Mouse (Mus musculus) stomach, embryonic 14.5 days (tissue): ENCODE data around the gene Ntrk3. TPM values are rescaled to one million over a fixed set of nuclear protein-coding genes. Genes with fewer than 3 reads are reported as not detected.

ENCODE experiments used
- ATAC-seq: fragments of 200-750 bp; cut with Nextera tagmentation; 2 replicates; pipeline ENCODE4 v1.8.0; 2017; ENCODE audit warnings: low read depth, moderate TSS enrichment; ENCODE audit not compliant: insufficient number of reproducible peaks, insufficient read depth, low FRiP score
- H3K27ac ChIP-seq: fragments of 300-500 bp; sonication (generic); 2 replicates; pipeline ENCODE4 v1.5.1; 2014; ENCODE audit warnings: mild to moderate bottlenecking, low read length, moderate library complexity, mixed read lengths
- H3K27me3 ChIP-seq: fragments of 300-500 bp; sonication (generic); 2 replicates; pipeline ENCODE4 v1.6.1; 2014; ENCODE audit warnings: low read length, control low read depth, mixed read lengths; ENCODE audit not compliant: control insufficient read depth, insufficient read depth
- H3K36me3 ChIP-seq: fragments of 300-500 bp; sonication (generic); 2 replicates; pipeline ENCODE4 v1.6.1; 2014; ENCODE audit warnings: mild to moderate bottlenecking, control low read depth, low read length, moderate library complexity, mixed read lengths; ENCODE audit not compliant: control insufficient read depth, insufficient read depth
- H3K4me1 ChIP-seq: fragments of 300-500 bp; sonication (generic); 2 replicates; pipeline ENCODE4 v1.6.1; 2014; ENCODE audit warnings: low read length, control low read depth, mixed read lengths; ENCODE audit not compliant: control insufficient read depth, insufficient read depth
- H3K4me2 ChIP-seq: fragments of 300-500 bp; sonication (generic); replicated peaks from 2 replicates; pipeline ENCODE4 v1.6.1; 2014; ENCODE audit warnings: low read depth, low read length, control low read depth
- H3K4me3 ChIP-seq: fragments of 300-500 bp; sonication (generic); 2 replicates; pipeline ENCODE4 v1.5.1; 2014; ENCODE audit warnings: low read depth, low read length, control low read depth
- H3K9ac ChIP-seq: fragments of 300-500 bp; sonication (generic); replicated peaks from 2 replicates; pipeline ENCODE4 v1.6.1; 2014; ENCODE audit warnings: low read depth, mild to moderate bottlenecking, control low read depth, low read length, moderate library complexity, mixed read lengths
- H3K9me3 ChIP-seq: fragments of 300-500 bp; sonication (generic); 2 replicates; pipeline ENCODE4 v1.6.1; 2016; ENCODE audit warnings: low read depth, low read length, control low read depth; ENCODE audit not compliant: control insufficient read depth
- WGBS: fragments of 180-500 bp; shearing (Covaris S2); extraction: QIAGEN DNeasy Blood & Tissue Kit; methylation state at CpG from one replicate; pipeline ENCODE4 v1.1.7; 2014; 5-methylcytosine and 5-hydroxymethylcytosine counted together
- polyA plus RNA-seq: library from polyadenylated mRNA; unstranded; fragments of >200 nt; fragmentation: Nextera tagmentation; extraction: Ambion mirVana; gene quantifications from 2 replicates; pipeline ENCODE4 v1.2.1, GENCODE M21; 2014

The Ntrk3 gene
- polyA plus RNA-seq, 1 experiment from 2014 or later, result 5.9 TPM

DNA sequence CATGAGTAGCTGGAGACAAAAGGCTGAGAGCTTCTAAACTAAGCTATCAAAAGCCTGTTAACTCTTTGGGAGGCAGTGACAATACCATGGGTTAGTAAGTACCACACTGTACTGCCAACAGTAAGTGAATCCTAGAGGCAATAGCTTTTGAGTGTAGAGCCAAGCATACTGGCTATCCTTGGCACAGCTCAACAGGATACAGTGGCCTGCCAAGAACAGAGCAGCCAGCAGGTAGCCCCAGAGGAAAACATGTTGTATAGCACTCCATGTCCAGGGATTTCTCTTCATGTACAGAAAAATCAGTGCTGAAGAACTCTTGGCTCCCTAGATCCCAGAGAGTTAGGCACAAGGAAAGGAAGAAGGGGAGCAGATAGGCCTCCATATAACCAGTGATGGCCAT lies 296.1 kb downstream of the Ntrk3 start:
- no peak overlapping the region for H3K4me2 ChIP-seq
- H3K27me3 ChIP-seq, result no peaks in the 10 kb centered on the region
- H3K4me3 ChIP-seq, result no peak overlapping the region
- no peak overlapping the region for H3K27ac ChIP-seq
- H3K4me1 ChIP-seq, result no peaks in the 10 kb centered on the region
- H3K9me3 ChIP-seq, result no peaks in the 10 kb centered on the region
- H3K9ac ChIP-seq, result no peak overlapping the region
- ATAC-seq, result no peak
- no peaks in the 10 kb centered on the region for H3K36me3 ChIP-seq

GRCm38 (mm10) chr7:78440896-78441295 lies 296.9 kb downstream of the Ntrk3 start:
- Histone ChIP-seq H3K9me3 (no peaks in the 10 kb centered on the region), H3K27ac (no peak overlapping the region), H3K9ac (no peak overlapping the region), H3K4me2 (no peak overlapping the region), H3K27me3 (no peaks in the 10 kb centered on the region), H3K4me3 (no peak overlapping the region), H3K4me1 (no peaks in the 10 kb centered on the region), H3K36me3 (no peaks in the 10 kb centered on the region)
- no peak for ATAC-seq
- WGBS, result 75% methylated on average over 3 of the region's 3 CpGs

GRCm38 (mm10) chr7:78440476-78440875 lies 297.3 kb downstream of the Ntrk3 start:
- H3K4me1 ChIP-seq, result no peaks in the 10 kb centered on the region
- H3K27ac ChIP-seq, result no peak overlapping the region
- no peaks in the 10 kb centered on the region for H3K27me3 ChIP-seq
- H3K36me3 ChIP-seq, result no peaks in the 10 kb centered on the region
- no peak overlapping the region for H3K4me3 ChIP-seq
- WGBS, result 92% methylated on average over 6 of the region's 6 CpGs
- H3K4me2 ChIP-seq, result no peak overlapping the region
- H3K9me3 ChIP-seq, result no peaks in the 10 kb centered on the region
- no peak overlapping the region for H3K9ac ChIP-seq
- ATAC-seq, result no peak

- no peak overlapping the region for H3K27ac ChIP-seq
Measured at GRCm38 (mm10) chr7:78439361-78440120, 298.3 kb downstream of the Ntrk3 start.

DNA sequence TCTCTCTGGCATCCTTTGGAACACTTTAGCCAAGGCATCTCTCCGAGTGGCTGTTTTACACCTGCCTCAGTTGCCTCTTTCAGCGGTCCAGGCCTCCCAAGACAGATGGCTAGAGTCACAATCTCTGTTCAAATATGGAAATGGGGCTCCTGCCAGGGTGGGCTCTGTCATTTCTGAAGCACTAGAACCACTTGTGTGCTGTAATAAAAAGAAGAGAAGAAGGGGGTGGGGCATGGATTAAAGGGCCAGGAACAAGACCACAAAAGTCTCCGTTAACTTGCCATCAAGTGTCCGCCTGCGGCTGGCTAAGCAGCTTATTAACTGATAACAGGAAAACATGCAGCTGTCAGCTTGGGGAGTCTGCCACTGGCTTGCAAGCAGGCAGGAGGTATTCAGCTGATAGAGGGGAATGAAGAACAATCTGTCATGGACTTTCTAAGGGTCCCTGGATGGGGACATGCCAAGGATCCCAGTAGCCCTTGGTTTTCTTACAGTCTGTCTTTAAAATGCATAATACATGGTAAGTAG lies 304.1 kb downstream of the Ntrk3 start:
- WGBS, result 45% methylated on average over 5 of the region's 5 CpGs
- Histone ChIP-seq H3K27me3 (no peaks in the 10 kb centered on the region), H3K36me3 (no peaks in the 10 kb centered on the region), H3K4me2 (no peak overlapping the region), H3K4me3 (no peak overlapping the region), H3K27ac (no peak overlapping the region), H3K9ac (no peak overlapping the region), H3K4me1 (no peaks in the 10 kb centered on the region), H3K9me3 (no peaks in the 10 kb centered on the region)
- ATAC-seq, result no peak

More at GRCm38 (mm10) chr7:78439361-78440120, 298.3 kb downstream of the Ntrk3 start:
- WGBS, result 64% methylated on average over 9 of the region's 9 CpGs
- Histone ChIP-seq H3K36me3 (no peaks in the 10 kb centered on the region), H3K4me3 (no peak overlapping the region), H3K4me1 (no peaks in the 10 kb centered on the region), H3K9me3 (no peaks in the 10 kb centered on the region), H3K27me3 (no peaks in the 10 kb centered on the region), H3K4me2 (no peak overlapping the region), H3K9ac (no peak overlapping the region)
- no peak for ATAC-seq

GRCm38 (mm10) chr7:78431611-78432010 lies 306.2 kb downstream of the Ntrk3 start:
- Histone ChIP-seq H3K4me2 (no peak overlapping the region), H3K9me3 (no peaks in the 10 kb centered on the region), H3K27me3 (no peaks in the 10 kb centered on the region), H3K9ac (no peak overlapping the region), H3K27ac (no peak overlapping the region), H3K4me3 (no peak overlapping the region), H3K4me1 (no peaks in the 10 kb centered on the region), H3K36me3 (no peaks in the 10 kb centered on the region)
- ATAC-seq, result no peak
- WGBS, result 87% methylated on average over 4 of the region's 4 CpGs

DNA sequence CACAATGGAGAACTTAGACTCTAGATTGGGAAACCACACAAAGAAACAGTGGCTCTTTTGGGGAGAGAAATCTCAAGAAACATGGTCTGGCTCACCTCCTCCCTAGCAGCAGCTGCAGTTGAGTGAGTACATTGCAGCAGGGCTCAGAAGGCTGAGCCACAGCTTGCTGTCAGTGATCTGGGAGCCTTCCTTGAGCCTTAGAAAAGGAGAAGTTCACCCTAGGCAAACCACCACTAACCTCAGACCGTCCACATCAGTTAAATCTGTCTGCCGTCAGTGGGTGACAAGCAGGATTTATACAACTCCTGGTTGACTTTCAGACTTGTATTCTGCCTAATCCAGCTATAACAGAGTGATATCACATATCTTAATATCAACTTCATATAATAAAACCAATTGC lies 325.6 kb downstream of the Ntrk3 start:
- 73% methylated on average over 2 of the region's 2 CpGs for WGBS
- Histone ChIP-seq H3K36me3 (no peaks in the 10 kb centered on the region), H3K9me3 (no peaks in the 10 kb centered on the region), H3K4me1 (no peaks in the 10 kb centered on the region), H3K9ac (no peak overlapping the region), H3K4me2 (no peak overlapping the region), H3K27ac (no peak overlapping the region), H3K4me3 (no peak overlapping the region), H3K27me3 (no peaks in the 10 kb centered on the region)
- no peak for ATAC-seq

DNA sequence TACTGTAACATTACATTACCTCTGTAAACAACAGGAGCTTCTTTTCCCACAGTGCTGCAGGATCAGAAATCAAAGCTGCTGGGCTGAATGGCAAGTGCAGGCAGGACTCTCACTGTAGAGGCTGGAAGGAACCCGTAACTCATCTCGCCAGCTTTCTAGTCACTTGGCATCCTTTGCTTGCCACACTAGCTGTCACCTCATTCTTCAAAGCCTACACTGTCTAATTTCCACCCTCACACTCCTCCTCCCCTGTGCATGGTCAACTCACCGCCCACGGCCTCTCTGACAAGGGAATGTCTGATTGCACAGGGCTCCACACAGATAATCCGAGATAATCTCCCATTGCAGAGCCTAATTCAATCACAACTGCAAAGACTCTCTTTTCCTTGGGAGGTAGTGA lies 327.8 kb downstream of the Ntrk3 start:
- Histone ChIP-seq H3K4me1 (no peaks in the 10 kb centered on the region), H3K36me3 (no peaks in the 10 kb centered on the region), H3K4me3 (no peak overlapping the region), H3K9me3 (no peaks in the 10 kb centered on the region), H3K27ac (no peak overlapping the region), H3K9ac (no peak overlapping the region), H3K27me3 (no peaks in the 10 kb centered on the region), H3K4me2 (no peak overlapping the region)
- WGBS, result 75% methylated on average over 5 of the region's 5 CpGs
- ATAC-seq, result no peak
